Mouse (Mus musculus) midbrain, embryonic 16.5 days (tissue): ENCODE measurements around the gene Hsf2bp. TPM values are rescaled to one million over a fixed set of nuclear protein-coding genes. Genes with fewer than 3 reads are reported as not detected.
"Not testable (repeated sequence)": the region's sequence is repeated elsewhere in the genome, so short reads cannot be mapped to it uniquely, and the experiment has no call there.

Experiments used
- ATAC-seq: fragments of 200-750 bp; cut with Nextera tagmentation; 2 replicates; pipeline ENCODE4 v1.8.0; 2017; ENCODE audit warnings: moderate TSS enrichment
- H3K27ac ChIP-seq: fragments of 300-500 bp; sonication (generic); 2 replicates; pipeline ENCODE4 v1.5.1; 2014; ENCODE audit warnings: mild to moderate bottlenecking, low read length, mixed read lengths
- H3K27me3 ChIP-seq: fragments of 300-500 bp; sonication (generic); 2 replicates; pipeline ENCODE4 v1.6.1; 2014; ENCODE audit warnings: low read depth, low read length, mixed read lengths; ENCODE audit not compliant: control insufficient read depth, insufficient read depth
- H3K36me3 ChIP-seq: fragments of 300-500 bp; sonication (generic); 2 replicates; pipeline ENCODE4 v1.6.1; 2014; ENCODE audit warnings: mild to moderate bottlenecking, low read length, moderate library complexity, mixed read lengths; ENCODE audit not compliant: control insufficient read depth, insufficient read depth
- H3K4me1 ChIP-seq: fragments of 300-500 bp; sonication (generic); 2 replicates; pipeline ENCODE4 v1.6.1; 2014; ENCODE audit warnings: mild to moderate bottlenecking, low read length, mixed read lengths; ENCODE audit not compliant: control insufficient read depth, insufficient read depth
- H3K4me2 ChIP-seq: fragments of 300-500 bp; sonication (generic); 2 replicates; pipeline ENCODE4 v1.6.1; 2014; ENCODE audit warnings: mild to moderate bottlenecking, low read length, mixed read lengths
- H3K4me3 ChIP-seq: fragments of 300-500 bp; sonication (generic); 2 replicates; pipeline ENCODE4 v1.5.1; 2014; ENCODE audit warnings: low read depth, mild to moderate bottlenecking, low read length, moderate library complexity, mixed read lengths
- H3K9ac ChIP-seq: fragments of 300-500 bp; sonication (generic); 2 replicates; pipeline ENCODE4 v1.6.1; 2014; ENCODE audit warnings: low read depth, low read length, mixed read lengths
- H3K9me3 ChIP-seq: fragments of 300-500 bp; sonication (generic); replicated peaks from 2 replicates; pipeline ENCODE4 v1.6.1; 2014; ENCODE audit warnings: mild to moderate bottlenecking, low read length, mixed read lengths; ENCODE audit not compliant: control insufficient read depth, poor library complexity, severe bottlenecking
- WGBS: fragments of 180-500 bp; shearing (Covaris S2); extraction: QIAGEN DNeasy Blood & Tissue Kit; methylation state at CpG from one replicate; pipeline ENCODE4 v1.1.7; 2014; 5-methylcytosine and 5-hydroxymethylcytosine counted together
- polyA plus RNA-seq: library from polyadenylated mRNA; unstranded; fragments of >200 nt; fragmentation: Nextera tagmentation; extraction: Ambion mirVana; gene quantifications from 2 replicates; pipeline ENCODE4 v1.2.1, GENCODE M21; 2015

Hsf2bp gene
- polyA plus RNA-seq = 0.65 and 0.76 TPM in 2 replicates

GRCm38 (mm10) chr17:32035609-32036508 lies at the start of gene Hsf2bp, which contains the start of gene Rrp1b:
TSS of gene Hsf2bp (minus strand) at chr17:32036349.
TSS of gene Rrp1b (plus strand) at chr17:32036100.
- peaks cover 24% of the 10 kb centered on the region for H3K4me1 ChIP-seq
- H3K4me3 ChIP-seq = peak within 1 kb of the TSS; percentile 83
- peak within 1 kb of the TSS; percentile 83 for H3K9ac ChIP-seq
- no peaks in the 10 kb centered on the region for H3K9me3 ChIP-seq
- H3K4me2 ChIP-seq = peak within 1 kb of the TSS; percentile 90
- H3K27ac ChIP-seq = peak within 1 kb of the TSS; percentile 85
- H3K36me3 ChIP-seq = no peaks in the 10 kb centered on the region
- no peaks in the 10 kb centered on the region for H3K27me3 ChIP-seq
- ATAC-seq = peak; percentile 95
- 5% methylated on average over 52 of the region's 52 CpGs for WGBS

- Histone ChIP-seq H3K4me2 (no peak overlapping the region), H3K27ac (no peak overlapping the region), H3K4me1 (no peaks in the 10 kb centered on the region), H3K27me3 (no peaks in the 10 kb centered on the region), H3K36me3 (no peaks in the 10 kb centered on the region), H3K9ac (no peak overlapping the region), H3K9me3 (no peaks in the 10 kb centered on the region), H3K4me3 (no peak overlapping the region)
- 97% methylated on average over 2 of the region's 2 CpGs for WGBS
- no peak for ATAC-seq
Measured at GRCm38 (mm10) chr17:32083351-32083750, 47.2 kb upstream of the Hsf2bp start.

- no peak for ATAC-seq
- Histone ChIP-seq H3K27me3 (no peaks in the 10 kb centered on the region), H3K36me3 (no peaks in the 10 kb centered on the region), H3K4me1 (no peaks in the 10 kb centered on the region), H3K9ac (no peak overlapping the region), H3K9me3 (no peaks in the 10 kb centered on the region), H3K4me2 (no peak overlapping the region), H3K27ac (no peak overlapping the region), H3K4me3 (no peak overlapping the region)
- WGBS = 7% methylated on average over 2 of the region's 2 CpGs
Measured at GRCm38 (mm10) chr17:32075164-32075563, 39.0 kb upstream of the Hsf2bp start.

GRCm38 (mm10) chr17:32074658-32075057 lies 38.5 kb upstream of the Hsf2bp start:
- Histone ChIP-seq H3K4me3 (no peak overlapping the region), H3K27me3 (no peaks in the 10 kb centered on the region), H3K27ac (no peak overlapping the region), H3K4me2 (no peak overlapping the region), H3K9me3 (0 out of 2 replicates have a peak, but pooled peaks cover 2% of the 10 kb centered on the region), H3K36me3 (no peaks in the 10 kb centered on the region), H3K9ac (no peak overlapping the region), H3K4me1 (no peaks in the 10 kb centered on the region)
- no peak for ATAC-seq
- WGBS = 61% methylated on average over 4 of the region's 4 CpGs

GRCm38 (mm10) chr17:32073359-32073758 lies 37.2 kb upstream of the Hsf2bp start:
- H3K36me3 ChIP-seq = no peaks in the 10 kb centered on the region
- H3K9me3 ChIP-seq = 0 out of 2 replicates have a peak, but pooled peaks cover 2% of the 10 kb centered on the region
- H3K4me1 ChIP-seq = no peaks in the 10 kb centered on the region
- no peak overlapping the region for H3K4me3 ChIP-seq
- 0 out of 2 replicates have a peak, but pooled peaks have one; percentile 14 for ATAC-seq
- H3K9ac ChIP-seq = no peak overlapping the region
- H3K27me3 ChIP-seq = no peaks in the 10 kb centered on the region
- no peak overlapping the region for H3K4me2 ChIP-seq
- no peak overlapping the region for H3K27ac ChIP-seq
- 0% methylated on average over 2 of the region's 2 CpGs for whole genome bisulfite sequencing

GRCm38 (mm10) chr17:32068810-32069209 lies 32.7 kb upstream of the Hsf2bp start:
- Histone ChIP-seq H3K9me3 (0 out of 2 replicates have a peak, but pooled peaks cover 2% of the 10 kb centered on the region), H3K27me3 (no peaks in the 10 kb centered on the region), H3K9ac (no peak overlapping the region), H3K27ac (no peak overlapping the region), H3K36me3 (no peaks in the 10 kb centered on the region), H3K4me2 (no peak overlapping the region), H3K4me1 (no peaks in the 10 kb centered on the region), H3K4me3 (no peak overlapping the region)
- WGBS = 93% methylated on average over 2 of the region's 2 CpGs
- no peak for ATAC-seq

- 88% methylated on average over 11 of the region's 11 CpGs for WGBS
- Histone ChIP-seq H3K27ac (no peak overlapping the region), H3K36me3 (no peaks in the 10 kb centered on the region), H3K9me3 (0 out of 2 replicates have a peak, but pooled peaks cover 2% of the 10 kb centered on the region), H3K9ac (no peak overlapping the region), H3K4me1 (no peaks in the 10 kb centered on the region), H3K4me2 (no peak overlapping the region), H3K4me3 (no peak overlapping the region), H3K27me3 (no peaks in the 10 kb centered on the region)
- no peak for ATAC-seq
Measured at GRCm38 (mm10) chr17:32068381-32068780, 32.2 kb upstream of the Hsf2bp start.

- 81% methylated on average over 9 of the region's 9 CpGs for WGBS
Measured at GRCm38 (mm10) chr17:32067541-32067940, 31.4 kb upstream of the Hsf2bp start.

GRCm38 (mm10) chr17:32064762-32065161 lies 28.6 kb upstream of the Hsf2bp start:
- WGBS = 38% methylated on average over 8 of the region's 8 CpGs
- H3K9ac ChIP-seq, H3K27ac ChIP-seq, H3K4me2 ChIP-seq, ATAC-seq, H3K9me3 ChIP-seq, H3K4me1 ChIP-seq, H3K4me3 ChIP-seq, H3K27me3 ChIP-seq: not testable (repeated sequence)
- H3K36me3 ChIP-seq = peaks cover 21% of the 10 kb centered on the region; the same call in 1 of the 2 replicates

More at GRCm38 (mm10) chr17:32067541-32067940, 31.4 kb upstream of the Hsf2bp start:
- ATAC-seq = no peak
- Histone ChIP-seq H3K36me3 (no peaks in the 10 kb centered on the region), H3K9me3 (0 out of 2 replicates have a peak, but pooled peaks cover 2% of the 10 kb centered on the region), H3K9ac (no peak overlapping the region), H3K4me3 (no peak overlapping the region), H3K27ac (no peak overlapping the region), H3K4me1 (no peaks in the 10 kb centered on the region), H3K4me2 (no peak overlapping the region), H3K27me3 (no peaks in the 10 kb centered on the region)
